Mouse (Mus musculus): Measurements from ENCODE around the gene Trim66.

Trim66 gene

DNA sequence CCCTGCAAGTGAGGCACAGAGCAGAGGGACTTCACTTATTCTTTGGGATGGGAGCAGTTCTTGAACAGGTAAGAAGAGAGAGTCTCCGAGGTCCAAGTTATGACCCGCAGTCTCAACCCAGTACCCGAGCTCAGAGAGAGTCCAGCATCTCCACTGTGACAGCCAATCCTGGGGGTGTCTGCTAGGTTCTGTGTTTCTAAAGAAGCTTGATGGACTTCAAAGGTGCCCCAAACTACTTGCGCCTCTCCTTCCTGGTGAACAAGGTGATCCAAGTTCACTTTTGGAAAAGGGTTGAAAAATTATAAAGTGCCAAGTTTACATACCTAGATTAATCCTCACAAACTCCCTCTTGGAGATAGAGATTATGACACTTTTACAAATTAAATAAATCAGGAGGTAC lies at the start of gene Trim66:
Gene Trim66, minus strand, starts transcription at position 101 of the 400 bp plus-strand sequence.
- DNase-seq = no peak

DNA sequence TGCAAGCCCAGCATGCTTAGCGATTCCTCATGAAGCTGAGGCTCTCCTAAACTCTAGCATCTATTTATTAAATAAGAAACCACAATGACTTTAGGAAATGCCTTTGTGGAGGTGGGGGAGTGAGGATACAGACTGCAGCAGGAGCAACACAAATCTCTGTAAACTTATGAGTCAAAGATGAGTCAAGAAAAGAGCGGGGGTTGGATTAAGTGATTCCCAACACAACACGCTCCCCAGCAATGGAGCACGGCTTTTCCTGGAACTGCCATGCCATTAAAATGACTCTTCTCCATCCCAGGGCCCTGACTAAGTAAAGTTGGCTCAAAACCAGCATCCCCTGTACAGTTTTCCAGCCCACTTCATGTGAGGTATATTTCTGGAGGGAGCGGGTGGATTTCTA lies 38.8 kb upstream of the Trim66 start:
- DNase-seq = no peak

DNA sequence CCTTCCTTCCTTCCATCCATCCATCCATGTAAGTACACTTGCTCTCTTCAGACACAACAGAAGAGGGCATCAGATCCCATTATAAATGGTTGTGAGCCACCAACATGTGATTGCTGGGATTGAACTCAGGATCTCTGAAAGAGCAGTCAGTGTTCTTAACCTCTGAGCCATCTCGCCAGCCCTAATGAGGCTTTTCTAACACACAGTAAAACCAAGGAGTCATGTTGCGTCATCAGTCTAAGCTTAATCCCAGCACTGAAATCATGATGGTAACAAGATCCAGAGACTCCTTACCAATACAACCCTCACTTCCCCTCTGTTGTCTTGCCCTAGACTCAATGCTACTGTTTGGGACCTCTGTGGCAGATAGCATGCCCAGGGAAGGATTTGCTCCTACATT lies 38.3 kb upstream of the Trim66 start:
- DNase-seq = no peak

DNA sequence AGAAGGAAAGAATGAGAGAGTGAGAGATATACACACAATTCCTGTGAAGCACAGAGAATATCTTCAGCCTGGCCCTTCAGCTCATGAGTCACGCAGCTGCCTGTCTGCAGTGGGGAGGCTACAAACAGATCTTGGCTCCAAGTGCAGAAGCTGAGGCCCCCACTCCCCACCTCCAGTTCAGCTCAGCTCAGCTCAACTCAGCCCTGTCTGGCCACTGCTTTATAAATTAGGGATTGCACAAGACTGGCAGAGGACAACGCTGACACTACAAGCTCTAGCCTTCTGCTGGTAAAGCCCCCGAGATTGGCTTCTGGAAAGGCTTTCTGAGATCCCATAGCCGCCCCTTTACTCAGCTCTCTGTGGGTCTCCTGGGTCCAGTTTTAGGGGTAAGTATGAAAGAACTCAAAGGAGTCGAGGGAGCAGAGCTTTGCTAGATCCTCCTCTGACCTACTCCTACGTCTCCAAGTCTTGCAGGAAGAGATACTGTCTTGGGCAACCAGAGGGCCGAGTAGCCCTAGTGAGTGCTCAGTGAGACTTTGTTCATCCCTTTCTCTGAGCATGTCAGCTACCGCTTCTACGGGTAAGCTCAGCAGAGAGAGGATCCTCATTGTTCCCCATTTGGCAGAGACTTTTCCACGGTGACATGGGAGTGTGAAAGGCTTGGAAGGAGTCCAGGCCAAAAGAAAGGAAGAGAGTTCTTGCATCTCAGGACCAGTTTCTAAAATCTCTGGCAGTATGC lies 37.5 kb upstream of the Trim66 start:
- DNase-seq = no peak

DNA sequence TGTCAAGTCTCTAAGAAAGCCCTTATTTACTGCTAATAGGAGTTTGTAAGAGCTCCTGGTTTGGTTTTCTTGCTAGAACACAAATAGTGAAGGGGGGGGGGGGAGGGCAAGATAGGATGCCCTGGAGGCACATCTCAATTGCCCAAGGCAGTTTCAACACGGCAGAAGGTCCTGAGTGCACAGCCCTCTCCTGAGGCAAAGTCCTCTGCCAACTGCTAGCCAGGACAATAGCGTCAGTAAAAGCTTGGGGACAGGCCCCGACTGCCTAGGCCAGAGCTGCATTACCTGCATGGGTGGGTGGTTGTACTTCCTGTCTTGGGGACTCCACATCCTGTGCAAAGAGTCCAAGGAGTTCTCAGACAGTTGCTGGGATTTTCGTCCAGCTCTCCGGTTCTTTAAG lies 36.9 kb upstream of the Trim66 start:
- no peak for DNase-seq

DNA sequence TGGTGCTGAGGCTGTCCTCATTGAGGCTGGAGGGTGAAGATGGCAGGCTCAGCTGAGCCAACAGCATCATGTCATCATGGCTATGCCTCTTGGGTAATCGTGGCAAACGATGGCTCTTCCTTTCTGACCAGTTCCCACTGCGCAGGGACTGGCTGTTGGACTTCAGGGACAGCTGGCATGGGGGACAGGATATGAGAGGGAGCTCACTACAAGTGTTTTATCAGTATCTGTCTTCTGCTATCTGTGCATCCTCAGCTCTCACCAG lies 34.4 kb upstream of the Trim66 start:
- DNase-seq = no peak

DNA sequence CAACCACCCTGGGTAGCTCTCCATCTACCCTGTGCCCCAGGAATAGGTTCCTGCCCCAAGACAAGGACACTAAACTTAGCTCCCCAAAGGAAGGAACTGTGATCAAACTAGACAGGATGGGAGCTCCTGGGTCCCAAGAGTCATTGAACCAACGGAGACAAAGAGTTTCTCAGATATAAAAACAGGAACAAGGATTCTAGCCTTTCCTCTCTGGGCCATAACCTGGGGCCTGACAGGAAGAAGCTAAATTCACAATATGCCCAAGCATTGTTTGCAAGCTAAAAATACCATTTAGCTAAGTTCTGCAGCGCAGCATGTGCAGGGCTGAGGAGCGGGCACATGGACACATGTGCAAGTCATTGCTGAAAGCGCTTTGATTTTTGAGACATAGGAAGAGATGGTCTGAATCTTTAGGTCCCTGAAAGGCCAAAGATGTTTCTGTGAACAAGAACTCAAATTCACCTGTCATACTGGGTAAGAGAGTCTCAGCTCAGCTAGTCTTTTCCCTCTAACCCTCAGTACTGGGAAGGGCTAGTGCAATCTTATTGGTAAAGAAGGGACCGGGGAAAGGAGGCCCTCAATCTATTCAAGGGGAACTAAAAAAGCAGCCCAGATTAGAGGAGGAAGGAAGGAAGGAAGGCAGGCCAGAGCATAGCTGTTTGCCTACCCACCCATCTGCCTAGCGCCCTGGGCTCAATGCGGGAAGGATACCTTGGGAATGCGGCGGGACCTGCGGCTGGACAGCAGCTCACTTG lies 33.9 kb upstream of the Trim66 start:
- DNase-seq = no peak

DNA sequence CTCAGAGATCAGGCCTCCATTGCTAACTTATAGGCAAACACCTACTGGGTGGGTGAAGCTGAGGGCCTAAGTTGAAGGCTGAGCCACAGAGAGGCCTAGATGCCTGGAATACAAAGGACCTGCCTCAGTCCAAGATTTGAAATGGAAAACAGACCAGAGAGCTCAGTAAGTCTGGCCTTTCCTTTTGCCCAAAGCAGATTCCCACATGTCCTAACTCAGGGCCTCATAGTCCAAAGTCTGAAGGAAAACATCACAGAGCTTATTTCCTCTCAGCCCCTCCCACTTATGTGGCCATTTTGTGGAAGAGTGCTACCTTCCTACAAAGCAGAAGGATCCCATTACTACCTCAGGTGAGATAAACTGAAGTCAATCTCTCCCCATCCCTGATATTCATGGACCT lies 33.0 kb upstream of the Trim66 start:
- DNase-seq = no peak

DNA sequence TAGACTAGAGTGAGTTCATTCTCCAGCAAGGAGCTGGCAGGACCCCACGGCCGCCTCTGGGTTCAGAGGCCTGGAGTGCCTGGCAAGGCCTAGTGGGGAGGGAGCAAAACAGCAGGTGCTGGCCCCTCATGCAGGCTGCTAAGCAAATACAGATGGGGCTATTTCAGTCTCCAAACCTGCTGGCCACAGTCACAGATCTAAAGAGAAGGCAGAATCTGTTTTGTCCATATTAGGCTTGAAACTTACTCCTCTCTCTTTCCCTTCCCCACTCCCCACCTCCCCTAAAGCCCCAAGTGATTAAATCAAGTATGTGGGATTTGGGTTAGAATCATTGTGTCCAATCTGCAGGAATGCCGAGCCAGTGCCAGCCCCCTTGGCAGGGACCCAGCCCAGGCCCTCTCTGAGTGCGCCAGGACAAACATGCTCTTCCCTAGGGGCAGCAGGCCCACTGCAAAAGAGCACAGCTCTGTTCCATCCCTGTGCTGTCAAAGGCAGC lies 28.6 kb upstream of the Trim66 start:
- DNase-seq = no peak

DNA sequence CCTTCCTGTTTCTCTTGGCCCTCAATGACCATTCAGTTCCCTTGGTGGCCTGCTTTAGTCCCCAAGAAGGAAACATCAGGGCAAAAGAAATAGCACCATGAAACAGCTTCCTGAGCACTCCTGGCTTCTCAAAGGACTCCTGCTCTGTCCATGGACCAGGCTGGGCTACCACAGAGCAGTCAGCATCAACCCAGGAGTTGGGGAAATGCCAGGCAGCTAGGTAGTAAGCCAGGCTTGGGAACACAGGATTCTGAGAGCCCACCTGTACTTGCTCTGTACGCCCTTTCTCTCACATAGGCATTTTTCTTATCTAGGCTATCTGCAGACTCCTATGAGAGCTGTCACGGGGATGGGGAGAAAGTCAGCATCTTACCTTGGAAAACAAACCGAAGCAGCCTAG lies 27.0 kb upstream of the Trim66 start:
- DNase-seq = no peak

DNA sequence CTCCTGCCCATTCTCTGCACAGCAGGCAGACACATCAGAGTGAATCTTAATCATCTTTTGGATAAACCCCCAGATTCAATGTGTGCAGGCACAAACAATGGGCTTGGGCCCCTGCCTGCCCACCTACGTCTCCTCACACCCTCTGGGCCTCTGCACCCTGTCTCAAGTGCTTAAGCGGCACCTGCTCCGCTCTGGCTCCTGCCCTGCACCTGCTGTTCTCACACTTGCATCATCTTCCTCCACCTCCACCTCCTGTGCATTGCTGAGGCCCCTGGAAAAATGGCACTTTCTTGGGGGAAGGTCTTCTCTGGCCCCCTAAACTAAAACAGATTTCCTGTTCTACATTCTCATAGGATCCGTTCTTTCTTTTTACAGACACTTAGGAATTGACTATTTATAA lies 26.0 kb upstream of the Trim66 start:
- DNase-seq = no peak

DNA sequence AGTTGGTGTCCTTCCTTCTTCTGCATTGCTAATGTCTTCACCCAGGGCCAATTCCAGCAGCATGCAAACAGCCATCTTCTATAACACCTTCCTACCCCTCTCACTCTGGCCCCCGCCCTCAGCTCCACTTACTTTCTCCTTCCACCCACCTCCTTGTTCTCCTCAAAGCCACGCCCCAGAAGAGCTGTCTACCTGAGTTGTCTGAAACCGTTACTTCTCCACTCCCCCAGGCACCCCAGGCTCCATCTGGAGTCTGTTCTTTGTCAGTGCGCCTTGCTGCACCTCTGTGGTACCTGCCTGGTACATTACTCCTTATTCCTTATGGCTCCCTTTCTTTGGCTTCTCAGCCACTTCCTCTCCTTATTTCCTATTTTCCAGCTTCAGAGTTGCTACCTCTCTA lies 25.2 kb upstream of the Trim66 start:
- no peak for DNase-seq

DNA sequence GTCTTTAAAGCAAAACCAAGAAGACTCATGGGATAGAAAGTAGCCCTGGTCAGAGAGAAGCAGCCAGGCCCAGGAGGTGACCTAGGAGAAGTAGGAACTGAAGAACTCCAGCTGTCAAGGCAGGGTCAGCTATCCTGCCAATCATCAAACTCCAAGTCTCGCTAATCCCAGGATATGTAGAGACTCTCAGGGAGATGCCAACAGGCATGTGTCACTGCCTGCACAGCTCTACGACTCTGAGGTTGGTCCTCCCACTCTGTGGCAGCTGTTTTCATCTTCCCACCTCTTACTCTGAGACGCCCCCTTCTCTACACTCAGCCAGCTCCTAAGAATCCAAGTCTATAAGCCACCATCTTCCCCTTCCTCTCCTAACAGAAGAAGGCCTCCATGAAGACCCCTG lies 24.8 kb upstream of the Trim66 start:
- no peak for DNase-seq

DNA sequence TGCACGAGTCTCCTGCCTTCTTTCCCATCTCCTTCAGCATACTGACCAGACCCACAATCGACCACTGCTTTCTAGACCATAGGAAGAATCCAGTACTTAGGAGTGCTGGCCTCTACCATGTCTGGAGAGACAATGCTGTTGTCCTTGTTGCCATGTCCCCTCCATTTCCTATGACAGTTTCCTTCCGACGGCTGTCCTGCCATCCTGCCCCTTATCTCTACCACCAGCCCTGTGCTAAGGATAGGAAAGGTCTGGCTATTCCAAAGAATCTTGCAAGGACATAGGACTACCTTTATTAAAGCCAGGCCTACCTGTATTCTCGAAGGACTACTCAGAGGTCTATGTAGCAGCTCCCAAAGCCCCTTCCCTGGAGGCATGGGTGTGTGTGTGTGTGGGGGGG lies 23.6 kb upstream of the Trim66 start:
- no peak for DNase-seq

DNA sequence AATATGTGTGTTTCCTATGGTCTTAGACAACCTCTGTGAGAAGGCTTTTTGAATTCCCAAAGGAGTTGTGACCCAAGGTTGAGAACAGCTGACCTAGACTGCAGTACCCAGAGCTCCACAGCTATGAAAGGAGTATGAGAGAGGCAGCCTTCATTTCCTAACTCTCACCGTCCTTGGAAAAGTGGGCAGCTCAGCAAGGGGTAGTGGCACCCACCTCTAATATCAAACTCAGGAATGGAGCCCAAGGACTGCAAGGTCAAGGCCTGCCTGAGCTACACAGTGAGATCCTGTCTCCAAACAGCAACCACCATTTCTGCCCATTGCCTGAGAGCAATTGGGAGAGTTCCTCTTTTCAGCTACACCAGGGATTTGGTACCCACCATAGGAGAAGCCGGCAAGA lies 21.8 kb upstream of the Trim66 start:
- no peak for DNase-seq

DNA sequence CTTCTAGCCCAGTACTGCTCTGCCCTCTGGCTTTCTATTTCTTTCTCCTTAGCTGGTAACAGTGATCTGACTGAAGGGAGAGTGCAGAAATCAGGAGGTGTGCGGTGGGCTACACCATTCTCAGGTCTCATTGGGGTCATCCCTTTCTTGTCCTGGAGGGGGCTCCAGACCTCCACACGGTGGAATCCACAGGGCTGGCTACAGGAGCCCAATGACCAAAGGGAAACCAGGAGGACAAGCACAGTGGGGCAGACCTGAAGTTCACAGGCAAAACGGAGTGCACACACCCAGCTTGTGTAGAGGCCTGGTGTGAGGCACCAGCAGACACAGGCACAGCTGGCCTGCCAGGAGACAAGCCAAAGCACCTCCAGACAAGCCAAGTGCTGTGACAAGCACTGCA lies 20.4 kb upstream of the Trim66 start:
- DNase-seq = peak in 1 of 2 experiments; percentile 15

DNA sequence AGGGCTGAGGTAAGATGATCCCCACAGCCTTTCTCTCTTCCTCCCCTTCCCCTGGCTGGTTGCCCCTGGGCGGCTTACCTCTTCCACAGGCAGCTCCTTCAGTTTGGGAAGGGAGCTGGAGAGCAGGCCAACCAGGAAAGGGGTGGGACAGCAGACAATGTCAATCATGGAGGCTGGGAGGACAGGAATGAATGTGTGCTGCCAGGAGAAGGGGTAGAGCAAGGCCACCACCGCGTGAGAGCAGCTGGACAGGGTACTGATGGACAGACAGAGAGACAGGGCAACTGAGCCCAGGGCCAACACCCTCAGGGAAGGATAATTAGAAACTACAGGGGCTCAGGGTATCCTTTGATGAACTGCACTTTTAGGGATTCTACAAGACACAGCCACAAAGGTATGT lies 19.6 kb upstream of the Trim66 start:
- no peak for DNase-seq

DNA sequence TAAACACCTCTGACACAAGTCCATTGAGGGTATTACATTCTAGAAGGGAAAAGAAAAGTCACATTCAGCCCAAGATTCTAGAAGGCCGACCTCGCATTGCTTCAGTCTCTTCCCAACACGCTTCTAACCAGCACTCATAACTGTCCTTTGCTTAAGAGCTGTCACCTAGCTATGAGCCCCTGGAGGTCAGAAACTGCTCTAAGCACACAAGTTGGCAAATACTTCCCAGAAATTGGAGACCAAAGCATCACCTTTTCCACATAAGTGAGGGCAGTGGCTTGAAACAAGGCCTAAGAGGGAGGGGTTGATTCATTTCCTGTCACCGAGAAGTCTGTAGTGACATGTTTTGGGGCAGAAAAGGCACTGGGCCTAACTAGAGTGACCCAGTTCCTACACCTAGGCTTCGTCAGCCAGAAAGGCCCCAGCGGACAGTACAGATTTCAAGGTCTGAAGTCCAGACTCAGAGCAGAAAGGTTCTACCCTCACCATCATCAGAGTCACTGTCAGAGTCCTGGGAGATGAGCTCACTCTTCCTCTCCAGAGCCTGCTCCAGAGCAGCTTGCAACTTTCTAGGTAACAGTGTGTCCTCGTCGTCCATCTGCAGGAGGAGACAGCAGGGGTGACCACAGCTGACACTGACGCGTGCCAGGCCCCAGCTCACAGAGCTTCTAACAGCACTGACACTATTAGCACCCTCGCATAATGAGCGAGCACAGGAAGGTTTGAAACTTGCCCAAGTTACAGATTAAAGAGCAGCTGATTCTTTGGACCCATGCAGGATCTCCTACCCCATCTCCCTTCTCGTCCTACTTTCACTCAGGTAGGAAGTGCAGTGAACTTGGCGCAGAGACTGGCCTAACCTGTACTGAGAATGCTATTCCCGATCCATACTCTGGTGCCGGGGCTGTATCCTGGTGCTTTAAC lies 18.1 kb upstream of the Trim66 start:
- no peak for DNase-seq

DNA sequence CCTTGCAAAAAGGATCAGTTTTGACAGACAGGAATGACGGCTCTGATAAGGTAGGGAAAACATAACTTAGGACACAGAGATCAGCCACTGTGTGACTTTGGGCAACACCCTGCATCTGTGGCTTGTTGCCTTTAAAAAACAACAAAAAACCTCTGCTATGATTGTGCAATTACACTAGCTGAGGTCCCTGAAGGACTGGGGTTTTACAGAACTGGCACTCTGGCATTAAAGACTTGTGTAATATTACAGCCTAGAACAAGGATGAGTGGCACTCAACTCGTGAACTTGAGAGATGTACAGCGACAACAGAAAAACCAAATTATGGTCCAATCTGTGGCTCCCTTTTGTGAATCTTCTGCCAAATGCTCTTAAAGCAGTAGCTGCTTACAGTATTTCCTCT lies 16.8 kb upstream of the Trim66 start:
- no peak for DNase-seq

DNA sequence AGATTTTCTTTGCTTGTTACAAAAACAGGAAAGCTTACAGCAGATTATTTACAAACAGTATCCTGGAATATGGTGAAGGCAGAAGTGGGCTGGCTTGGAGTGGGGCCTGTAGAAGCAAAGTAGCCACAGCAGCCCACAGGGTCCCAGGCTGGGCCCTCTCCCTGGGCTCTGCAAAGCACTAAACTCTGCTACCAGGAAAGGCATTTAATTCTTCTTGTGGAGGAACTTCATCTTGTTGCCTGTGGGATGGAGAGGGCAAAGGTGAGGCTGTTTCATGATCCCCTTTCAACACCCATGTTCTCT lies 16.5 kb upstream of the Trim66 start:
- DNase-seq = no peak

DNA sequence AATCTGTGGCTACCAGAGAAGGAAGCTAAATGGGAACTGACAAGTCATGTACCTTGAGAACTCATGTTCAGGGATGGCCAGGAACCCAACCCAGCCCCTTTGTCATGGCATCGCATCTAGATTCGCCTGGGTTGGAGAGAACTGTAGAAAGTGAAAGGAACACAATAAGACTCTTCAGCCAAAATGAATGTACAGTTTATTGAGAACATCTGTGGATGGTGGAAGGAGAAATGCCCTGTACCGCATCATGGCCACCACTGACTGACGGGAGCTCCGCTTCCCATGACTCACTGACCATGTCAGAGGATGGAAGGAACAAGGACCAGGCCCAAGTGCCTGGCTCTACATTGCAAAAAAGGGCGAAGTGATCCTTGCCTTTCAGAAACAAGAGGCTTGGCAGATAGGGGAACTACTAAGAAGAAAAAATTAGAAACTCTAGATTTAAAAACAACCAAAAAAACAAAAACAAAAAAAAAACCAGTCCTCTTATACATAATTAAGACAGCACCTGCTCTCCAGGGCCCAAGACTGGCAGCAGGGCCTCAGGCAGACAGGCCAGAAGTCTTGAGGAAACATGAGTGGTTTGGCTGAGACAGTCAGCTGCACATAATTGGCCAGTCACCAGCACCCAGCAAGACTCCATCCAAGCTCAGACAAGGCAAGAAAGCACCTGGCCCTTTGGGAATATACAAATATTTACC lies 16.0 kb upstream of the Trim66 start:
- no peak for DNase-seq

DNA sequence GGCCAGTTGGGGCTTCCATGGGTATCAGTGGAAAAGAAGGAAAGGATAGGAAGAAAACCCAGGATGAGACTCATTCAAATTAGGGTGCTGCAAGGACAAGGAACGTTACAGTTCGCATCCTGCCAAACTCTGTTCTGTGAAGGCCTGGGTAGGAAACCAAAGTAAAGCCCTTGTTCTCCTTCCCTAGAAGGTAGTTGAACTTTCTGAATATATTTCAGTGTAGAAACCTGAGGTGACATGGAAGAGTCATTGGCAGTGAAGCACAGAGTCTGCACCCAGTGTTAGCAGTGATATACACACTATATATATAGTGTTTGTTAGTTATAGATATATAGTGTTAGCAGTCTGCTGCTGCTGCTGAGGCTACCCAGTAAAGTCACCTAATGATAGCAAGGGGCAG lies 15.4 kb upstream of the Trim66 start:
- DNase-seq = no peak

DNA sequence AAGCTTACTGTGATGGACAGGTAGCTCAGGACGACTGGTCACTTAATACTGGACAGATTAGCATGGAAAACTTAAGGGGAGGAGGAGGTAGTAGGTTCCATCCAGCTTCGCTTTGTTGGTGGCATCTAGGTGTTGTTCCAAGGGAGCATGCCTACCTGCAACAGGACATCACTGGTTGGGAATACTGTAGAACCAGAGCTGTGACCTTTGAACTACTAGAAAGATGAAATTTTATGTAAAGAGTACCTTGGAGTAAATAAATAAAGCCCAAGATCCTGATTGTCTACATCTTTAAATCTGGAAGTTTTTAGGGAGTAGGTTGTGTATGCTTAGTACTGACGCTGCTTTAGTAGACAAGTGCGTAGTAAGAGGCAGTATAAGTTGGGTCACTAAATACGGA lies 14.2 kb upstream of the Trim66 start:
- no peak for DNase-seq
